Mouse (Mus musculus) E14TG2a.4 (cell line): Measurements from ENCODE around the gene Agpat2.

Experiments
- CTCF ChIP-seq: conservative IDR thresholded peaks from 2 replicates; pipeline ENCODE4 v1.5.1; 2014; ENCODE audit warnings: low read length
- NANOG ChIP-seq: IDR thresholded peaks from 2 replicates; pipeline ENCODE4 v1.6.1; 2014; ENCODE audit warnings: borderline replicate concordance, low read length, mixed read lengths

GRCm38 (mm10) chr2:26547481-26547880 lies 56.7 kb downstream of the Agpat2 start:
- TF ChIP-seq CTCF (no peak), NANOG (no peak)
